Mouse (Mus musculus): ENCODE data around the gene Zfp541.

Zfp541 gene

DNA sequence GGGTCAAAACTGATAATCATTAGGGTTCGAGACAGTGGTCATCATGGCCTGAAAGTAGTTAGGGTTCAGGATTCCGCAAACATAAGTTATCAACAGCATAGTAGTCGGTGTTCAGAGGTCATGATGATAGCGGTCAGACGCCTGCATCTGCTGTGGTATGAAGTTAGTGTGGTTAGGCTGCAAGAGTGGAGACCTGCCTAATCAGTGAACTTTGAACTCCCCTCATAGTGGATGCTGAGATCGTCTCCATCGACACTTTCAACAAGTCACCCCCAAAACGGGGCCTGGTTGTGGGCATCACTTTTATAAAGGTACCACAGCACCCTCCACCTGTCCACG is 58.6 kb downstream of the Zfp541 start:
- DNase-seq (ENCODE audit: extremely low read depth, low read depth, low spot score) = no peak

DNA sequence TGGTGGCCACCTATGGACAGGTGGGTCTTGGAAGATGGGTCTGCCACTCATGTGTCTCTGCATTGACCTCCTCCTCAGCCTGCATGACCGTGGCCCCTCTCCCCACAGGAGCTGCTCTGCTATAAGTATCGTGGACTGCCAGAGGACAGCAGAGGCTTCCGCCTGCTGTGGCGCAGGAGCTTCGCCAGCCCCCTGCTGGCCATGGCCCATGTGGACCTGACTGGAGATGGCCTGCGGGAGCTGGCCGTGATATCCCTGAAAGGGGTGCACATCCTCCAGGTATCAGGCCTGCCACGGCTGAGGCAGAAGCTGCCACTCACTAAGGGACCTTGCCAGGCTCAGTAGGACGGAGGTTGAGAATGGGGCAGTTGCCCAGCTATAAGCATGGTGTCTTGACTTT is 64.2 kb downstream of the Zfp541 start:
- no peak for DNase-seq (ENCODE audit: extremely low read depth, low read depth, low spot score)

DNA sequence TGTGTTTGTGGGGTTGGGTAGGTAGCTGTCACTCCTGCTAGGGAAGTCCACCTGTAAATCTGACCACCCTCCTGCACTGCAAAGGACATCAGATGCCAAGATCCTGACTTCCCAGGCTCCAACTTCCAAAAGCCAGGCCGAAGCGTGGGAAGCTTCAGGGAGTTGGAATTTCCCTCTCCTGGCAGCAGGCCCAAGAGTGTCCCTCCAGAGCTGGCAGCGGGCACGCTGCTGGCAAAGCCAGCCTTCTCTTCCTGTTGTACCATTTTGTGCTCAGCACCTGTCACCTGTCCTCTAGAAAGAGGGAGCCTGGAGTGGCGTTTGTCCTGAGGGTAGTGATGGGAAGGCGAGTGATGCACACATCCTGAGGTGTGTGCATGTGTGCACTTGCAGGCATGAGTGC is 66.7 kb downstream of the Zfp541 start:
- DNase-seq (ENCODE audit: extremely low read depth, low read depth, low spot score) = no peak

DNA sequence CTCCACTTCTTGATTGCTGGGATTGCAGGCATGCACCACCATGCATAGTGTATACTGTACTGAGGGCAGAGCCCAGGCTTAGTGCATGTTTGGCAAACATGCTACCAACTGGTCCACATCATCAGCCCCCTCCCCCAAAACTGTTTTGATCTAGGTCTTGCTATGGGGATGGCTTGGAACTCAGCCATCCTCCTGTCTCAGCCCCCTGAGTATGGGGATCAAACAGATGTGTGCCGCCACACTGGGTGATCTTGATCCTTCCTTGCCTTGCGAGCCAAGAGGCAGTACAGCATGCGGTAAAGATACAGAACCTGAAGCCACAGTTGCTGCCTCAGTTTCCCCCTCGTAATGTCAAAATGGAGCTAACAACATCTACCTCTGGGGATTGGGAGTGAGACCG is 67.3 kb downstream of the Zfp541 start:
- no peak for DNase-seq (ENCODE audit: extremely low read depth, low read depth, low spot score)

DNA sequence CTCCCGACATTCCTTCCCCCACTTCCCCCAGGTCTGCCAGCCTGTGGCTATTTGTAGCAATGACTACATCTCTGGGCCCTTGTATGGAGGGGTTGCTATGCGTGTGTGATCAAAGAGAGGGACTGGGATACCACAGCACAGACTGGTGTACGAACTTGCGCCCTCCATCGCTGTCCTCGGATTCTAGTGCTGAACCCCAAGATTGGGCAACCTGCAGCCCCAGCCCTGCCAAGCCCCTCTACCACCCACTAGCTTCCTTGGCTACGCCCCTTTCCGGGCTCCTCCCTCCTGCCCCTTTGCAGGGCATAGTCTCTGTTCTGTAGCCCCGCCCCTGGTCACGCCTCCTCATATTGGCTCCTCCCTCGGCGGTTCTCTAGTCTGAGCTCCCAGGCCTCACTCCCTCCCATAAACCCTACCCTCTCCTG is 67.8 kb downstream of the Zfp541 start, which contains the start of gene Slc8a2:
Gene Slc8a2, plus strand, starts transcription at position 406 of the 425 bp plus-strand sequence.
- no peak for DNase-seq (ENCODE audit: extremely low read depth, low read depth, low spot score)

DNA sequence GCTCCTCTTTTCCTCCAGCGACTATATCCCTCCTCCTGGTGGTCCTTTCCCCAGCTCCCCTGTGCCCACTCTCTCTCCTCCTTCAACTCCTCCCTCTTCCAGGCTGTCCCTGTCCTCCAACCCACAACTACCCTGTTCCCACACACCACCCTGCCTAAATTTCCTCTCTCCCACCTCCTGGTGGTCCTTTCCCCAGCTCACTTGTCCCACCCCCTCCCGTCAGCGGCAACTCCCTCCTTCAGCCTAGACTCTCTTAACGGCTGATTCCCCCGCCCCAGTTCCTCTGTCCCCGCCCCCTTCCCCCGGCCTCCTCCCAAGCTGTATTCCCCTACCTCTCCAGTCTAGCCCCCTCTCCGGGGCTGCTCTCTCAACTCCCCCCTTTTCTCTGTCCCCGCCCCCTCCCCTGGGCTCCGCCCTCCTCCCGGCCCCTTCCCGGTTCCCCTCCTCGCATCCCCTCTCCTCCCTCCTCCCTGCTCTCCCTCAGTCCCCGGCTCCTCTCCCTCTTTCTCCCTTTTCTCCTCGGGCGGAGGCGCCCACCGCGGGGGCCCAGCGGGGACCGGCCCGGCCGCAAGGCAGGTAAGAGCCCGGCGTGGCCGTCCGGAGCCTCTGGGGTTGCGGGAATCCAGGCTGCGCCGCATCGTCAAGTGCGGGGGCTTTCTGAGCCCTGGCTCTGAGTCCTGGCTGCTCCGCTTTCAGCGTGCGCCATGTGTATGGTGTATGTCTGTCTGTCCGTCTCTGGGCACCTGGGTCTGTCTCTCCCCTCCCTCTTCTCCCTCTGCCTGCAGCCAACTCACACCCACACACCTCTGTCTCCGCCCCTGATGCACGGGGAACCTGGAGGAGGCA is 68.5 kb downstream of the Zfp541 start:
- no peak for DNase-seq (ENCODE audit: extremely low read depth, low read depth, low spot score)

DNA sequence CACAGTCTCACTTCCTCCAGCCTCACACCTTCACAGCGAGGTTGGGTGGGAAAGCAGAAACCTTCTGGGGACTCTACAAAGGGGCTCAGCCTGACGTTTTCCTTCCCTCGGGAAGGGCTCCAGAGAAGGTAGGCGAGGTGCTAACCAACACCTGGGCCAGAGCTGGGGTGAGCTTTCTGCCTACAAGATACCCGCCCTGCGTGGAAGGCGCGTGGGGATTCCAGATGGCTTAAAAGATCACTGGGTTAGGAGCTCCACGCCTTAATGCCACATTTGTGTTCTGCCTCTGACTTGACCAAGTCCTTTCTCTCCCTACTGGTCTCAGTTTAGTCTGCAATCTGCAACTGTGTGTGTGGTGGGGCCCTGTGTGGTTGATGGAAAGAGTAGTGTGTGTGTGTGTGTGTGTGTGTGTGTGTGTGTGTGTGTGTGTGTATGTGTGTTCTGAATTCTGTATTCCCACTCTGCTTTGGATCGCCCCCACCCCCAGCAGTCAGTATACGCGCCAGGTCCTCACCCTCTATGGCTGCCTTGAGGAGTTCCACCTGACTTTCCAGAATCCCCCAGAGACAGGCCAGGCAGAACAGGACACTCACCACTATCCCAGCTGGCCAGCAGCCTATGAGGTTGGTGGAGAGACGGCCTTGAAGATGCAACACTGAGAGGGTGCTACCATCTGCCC is 69.5 kb downstream of the Zfp541 start:
- no peak for DNase-seq (ENCODE audit: extremely low read depth, low read depth, low spot score)

DNA sequence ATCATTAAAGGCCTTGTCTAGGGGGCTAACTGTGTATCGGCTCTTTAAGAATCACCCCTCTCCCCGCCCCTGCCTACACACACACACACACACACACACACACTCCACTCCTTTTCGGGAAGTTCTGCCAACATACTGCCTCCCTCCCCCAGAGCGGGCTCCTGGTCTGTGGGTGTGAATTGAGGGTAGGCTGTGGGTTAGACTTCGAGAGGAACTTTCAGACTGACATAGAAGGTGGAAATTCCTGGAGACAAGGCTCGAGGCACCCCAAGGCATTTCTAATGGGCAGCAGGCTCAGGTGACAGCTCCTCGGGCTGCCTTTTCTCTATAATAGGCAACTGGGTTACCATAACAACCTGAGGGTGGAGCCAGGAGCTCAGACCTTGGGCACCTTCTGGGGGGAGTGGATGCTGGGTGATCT is 70.6 kb downstream of the Zfp541 start:
- no peak for DNase-seq (ENCODE audit: extremely low read depth, low read depth, low spot score)

DNA sequence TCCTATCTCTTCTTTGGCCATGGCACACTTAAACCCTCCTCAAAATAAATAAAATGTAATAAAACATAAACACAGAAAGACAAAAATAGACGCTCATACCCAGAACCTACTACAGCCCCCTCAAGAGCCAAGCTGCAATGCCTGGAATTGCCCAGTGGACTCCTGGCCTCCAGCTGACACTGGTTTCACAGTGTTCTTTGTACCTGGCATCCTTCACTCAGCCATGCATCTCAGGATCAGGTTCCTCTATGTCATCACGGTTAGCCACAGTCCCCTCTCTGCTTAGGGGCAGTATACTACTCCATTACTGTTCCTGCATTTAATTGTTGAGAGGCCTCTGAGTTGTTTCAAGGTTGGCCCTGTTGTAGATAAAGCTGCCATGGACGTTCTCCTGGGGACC is 71.3 kb downstream of the Zfp541 start:
- DNase-seq (ENCODE audit: extremely low read depth, low read depth, low spot score) = no peak

DNA sequence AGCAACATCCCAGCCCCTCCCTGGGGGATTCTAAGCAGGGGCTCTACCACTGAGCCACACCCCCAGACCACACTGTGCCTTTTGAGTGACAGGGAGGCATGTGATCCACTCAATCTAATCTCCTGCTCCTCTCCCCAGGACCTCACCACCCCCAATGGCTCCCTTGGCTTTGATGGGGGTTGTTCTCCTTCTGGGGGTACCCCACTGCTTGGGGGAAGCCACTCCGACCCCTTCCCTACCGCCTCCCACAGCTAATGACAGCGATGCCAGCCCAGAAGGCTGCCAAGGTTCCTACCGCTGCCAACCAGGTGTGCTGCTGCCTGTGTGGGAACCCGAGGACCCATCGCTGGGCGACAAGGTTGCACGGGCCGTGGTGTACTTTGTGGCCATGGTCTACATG is 72.1 kb downstream of the Zfp541 start:
- no peak for DNase-seq (ENCODE audit: extremely low read depth, low read depth, low spot score)

DNA sequence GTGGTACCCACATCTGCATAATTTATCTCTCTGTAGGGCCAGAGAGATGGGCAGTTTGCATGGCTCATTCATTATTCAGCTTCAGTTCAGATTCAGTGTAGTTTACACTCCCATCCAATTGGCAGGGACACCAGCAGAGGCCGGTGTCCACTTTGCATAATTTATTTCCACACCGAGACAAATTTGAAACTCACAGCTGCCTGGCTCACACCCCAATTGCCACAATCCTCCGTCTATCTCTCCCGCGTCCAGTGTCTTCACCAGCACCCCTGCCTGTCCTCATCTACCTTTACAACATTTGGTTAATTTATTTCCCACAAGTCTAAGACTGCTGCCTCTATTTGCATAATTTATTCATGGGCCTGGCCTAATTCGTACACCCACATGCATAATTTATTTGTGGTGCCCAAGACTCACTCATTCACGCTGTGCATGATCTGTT is 73.4 kb downstream of the Zfp541 start:
- no peak for DNase-seq (ENCODE audit: extremely low read depth, low read depth, low spot score)

Data from fat pad, adult 2 months (tissue).